Mouse (Mus musculus) gastrocnemius, adult 2 months (tissue): ENCODE measurements around the gene Usp6nl. TPM values are rescaled to one million over a fixed set of nuclear protein-coding genes. Genes with fewer than 3 reads are reported as not detected.

Experiments used
- DNase-seq: peaks from one replicate; pipeline ENCODE4 v3.0.0; 2022
- H3K27ac ChIP-seq: fragments of 200-600 bp; 2 replicates; pipeline ENCODE4 v1.8.1; 2022; ENCODE audit warnings: mild to moderate bottlenecking
- H3K4me3 ChIP-seq: fragments of 200-600 bp; 2 replicates; pipeline ENCODE4 v1.8.1; 2022; ENCODE audit warnings: mild to moderate bottlenecking, moderate library complexity
- CTCF ChIP-seq: fragments of 200-600 bp; IDR thresholded peaks from 2 replicates; pipeline ENCODE4 v1.8.1; 2022; ENCODE audit warnings: antibody characterized with exemption, mild to moderate bottlenecking, moderate library complexity
- intact Hi-C: fragments of 180-260 bp; cut with DNase I; formaldehyde crosslinking; loops from one replicate; pipeline ENCODE4 v1.15.1; 2025
- total RNA-seq, 2 experiments: library from RNA; stranded (reverse); gene quantifications; 2 replicates each; pipeline ENCODE4 v1.2.3; 2021

The Usp6nl gene
- total RNA-seq, 2 experiments from 2014 or later, result 2.6 to 4.0 TPM

GRCm38 (mm10) chr2:6414400-6414799 lies 91.9 kb downstream of the Usp6nl start:
- no peak overlapping the region for H3K4me3 ChIP-seq
- intact Hi-C loops, result no loop called here
- no peak overlapping the region for H3K27ac ChIP-seq
- no peak for TF ChIP-seq CTCF
- DNase-seq, result no peak

- Histone ChIP-seq H3K4me3 (no peak overlapping the region), H3K27ac (no peak overlapping the region)
- TF ChIP-seq CTCF, result no peak
- intact Hi-C loops, result no loop called here
- no peak for DNase-seq
These were observed 94.7 kb downstream of the Usp6nl start for GRCm38 (mm10) chr2:6417158-6417557.

GRCm38 (mm10) chr2:6423661-6424550 lies 101.4 kb downstream of the Usp6nl start:
- H3K4me3 ChIP-seq, result no peak overlapping the region
- intact Hi-C loops, result no loop called here

GRCm38 (mm10) chr2:6424851-6425250 lies 102.4 kb downstream of the Usp6nl start:
- no peak for DNase-seq
- Histone ChIP-seq H3K27ac (no peak overlapping the region), H3K4me3 (no peak overlapping the region)
- TF ChIP-seq CTCF, result no peak
- intact Hi-C loops, result no loop called here

More at GRCm38 (mm10) chr2:6423661-6424550, 101.4 kb downstream of the Usp6nl start:
- no peak for DNase-seq
- TF ChIP-seq CTCF, result no peak
- no peak overlapping the region for H3K27ac ChIP-seq

- no peak overlapping the region for H3K27ac ChIP-seq
- intact Hi-C loops, result no loop called here
- peak; percentile 96; the same call in 1 of the 2 replicates for TF ChIP-seq CTCF
- no peak overlapping the region for H3K4me3 ChIP-seq
- peak; percentile 53 for DNase-seq
These were observed 113.9 kb downstream of the Usp6nl start for GRCm38 (mm10) chr2:6436085-6436950.

GRCm38 (mm10) chr2:6441688-6442087 lies 119.2 kb downstream of the Usp6nl start:
- Histone ChIP-seq H3K4me3 (no peak overlapping the region), H3K27ac (no peak overlapping the region)
- intact Hi-C loops, result no loop called here
- TF ChIP-seq CTCF, result no peak
- no peak for DNase-seq

GRCm38 (mm10) chr2:6442302-6442701 lies 119.8 kb downstream of the Usp6nl start:
- no peak overlapping the region for H3K27ac ChIP-seq
- no peak for TF ChIP-seq CTCF
- intact Hi-C loops, result no loop called here
- H3K4me3 ChIP-seq, result no peak overlapping the region
- no peak for DNase-seq

GRCm38 (mm10) chr2:6444015-6444414 lies 121.5 kb downstream of the Usp6nl start:
- intact Hi-C loops, result no loop called here
- DNase-seq, result no peak
- no peak for TF ChIP-seq CTCF
- no peak overlapping the region for H3K27ac ChIP-seq
- no peak overlapping the region for H3K4me3 ChIP-seq

GRCm38 (mm10) chr2:6444723-6445169 lies 122.3 kb downstream of the Usp6nl start:
- Histone ChIP-seq H3K4me3 (no peak overlapping the region), H3K27ac (no peak overlapping the region)
- no peak for DNase-seq
- intact Hi-C loops, result no loop called here
- TF ChIP-seq CTCF, result no peak

GRCm38 (mm10) chr2:6445858-6446257 lies 123.4 kb downstream of the Usp6nl start:
- no peak for DNase-seq
- intact Hi-C loops, result no loop called here
- no peak for TF ChIP-seq CTCF
- Histone ChIP-seq H3K4me3 (no peak overlapping the region), H3K27ac (no peak overlapping the region)

- no peak for TF ChIP-seq CTCF
- DNase-seq, result no peak
- Histone ChIP-seq H3K4me3 (no peak overlapping the region), H3K27ac (no peak overlapping the region)
- intact Hi-C loops, result no loop called here
These were observed 126.4 kb downstream of the Usp6nl start for GRCm38 (mm10) chr2:6448880-6449279.

- Histone ChIP-seq H3K4me3 (no peak overlapping the region), H3K27ac (no peak overlapping the region)
- DNase-seq, result no peak
- intact Hi-C loops, result no loop called here
- TF ChIP-seq CTCF, result no peak
These were observed 127.2 kb downstream of the Usp6nl start for GRCm38 (mm10) chr2:6449656-6450055.

GRCm38 (mm10) chr2:6450544-6450943 lies 128.1 kb downstream of the Usp6nl start:
- no peak overlapping the region for H3K4me3 ChIP-seq
- DNase-seq, result no peak
- intact Hi-C loops, result no loop called here

More at GRCm38 (mm10) chr2:6450544-6450943, 128.1 kb downstream of the Usp6nl start:
- H3K27ac ChIP-seq, result no peak overlapping the region
- no peak for TF ChIP-seq CTCF
